Mouse (Mus musculus): ENCODE measurements around the gene Smim27.

The Smim27 gene

DNA sequence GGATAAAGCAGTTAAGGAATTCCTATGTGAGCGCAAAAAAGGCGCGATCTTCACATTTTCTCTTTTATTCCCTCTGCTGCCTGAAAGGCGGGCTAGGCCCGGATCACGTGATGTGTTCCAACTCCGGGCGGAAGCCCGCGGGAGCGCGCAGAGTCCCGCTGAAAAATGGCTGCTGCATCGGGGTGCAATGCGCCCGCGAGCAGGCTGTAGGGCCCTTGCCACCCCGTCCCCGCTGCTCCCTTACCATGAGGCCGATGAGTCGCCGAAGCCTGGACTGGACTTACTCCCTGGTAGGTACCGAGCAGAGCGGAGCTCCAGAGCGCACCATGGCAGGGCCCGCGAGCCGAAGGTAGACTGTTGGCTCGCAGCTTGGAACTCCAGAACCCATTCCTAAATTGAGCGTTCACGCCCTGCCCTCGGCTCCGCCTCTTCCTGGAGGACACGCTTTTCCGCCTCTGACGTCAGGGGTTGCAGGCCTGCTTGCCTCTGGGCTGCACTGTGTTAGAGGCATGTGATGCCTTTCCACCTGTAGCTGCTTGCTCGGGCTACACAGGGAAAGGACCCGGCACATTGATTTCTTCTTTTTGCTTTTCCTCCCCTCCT lies at the start of gene Smim27, which contains the start of gene Topors:
Smim27 (plus strand) TSS at position 150 of the 603 bp plus-strand sequence.
Topors (minus strand) TSS at position 421 of the 603 bp plus-strand sequence.
- in situ Hi-C loops (cut with MboI; ENCODE audit: low sequenced_read_pairs) = loop anchor here (10.0 kb wide), 1 partner anchor 125 kb away; the partner anchor contains the start of gene Aco1

DNA sequence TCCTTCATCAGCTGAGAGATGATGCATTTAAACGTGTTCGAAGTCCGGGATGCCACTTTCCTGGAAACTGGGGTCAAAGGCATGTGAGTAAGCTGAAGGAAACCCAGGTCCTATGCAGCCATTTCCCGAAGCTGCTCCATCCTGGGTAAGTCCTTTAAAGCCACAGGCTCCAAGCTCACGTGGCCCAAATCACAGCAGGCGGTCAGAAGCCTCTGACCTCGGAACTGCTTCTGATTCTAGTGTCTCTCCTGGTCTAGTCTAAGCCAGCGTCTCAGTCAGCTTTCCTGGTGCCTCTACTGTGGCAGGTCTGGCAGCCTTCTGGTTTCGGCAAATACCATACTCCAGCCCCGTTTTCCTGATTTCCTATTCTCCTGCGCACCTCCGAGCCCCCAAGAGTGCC lies 48.9 kb upstream of the Smim27 start:
- in situ Hi-C loops (cut with MboI; ENCODE audit: low sequenced_read_pairs) = no loop called here

DNA sequence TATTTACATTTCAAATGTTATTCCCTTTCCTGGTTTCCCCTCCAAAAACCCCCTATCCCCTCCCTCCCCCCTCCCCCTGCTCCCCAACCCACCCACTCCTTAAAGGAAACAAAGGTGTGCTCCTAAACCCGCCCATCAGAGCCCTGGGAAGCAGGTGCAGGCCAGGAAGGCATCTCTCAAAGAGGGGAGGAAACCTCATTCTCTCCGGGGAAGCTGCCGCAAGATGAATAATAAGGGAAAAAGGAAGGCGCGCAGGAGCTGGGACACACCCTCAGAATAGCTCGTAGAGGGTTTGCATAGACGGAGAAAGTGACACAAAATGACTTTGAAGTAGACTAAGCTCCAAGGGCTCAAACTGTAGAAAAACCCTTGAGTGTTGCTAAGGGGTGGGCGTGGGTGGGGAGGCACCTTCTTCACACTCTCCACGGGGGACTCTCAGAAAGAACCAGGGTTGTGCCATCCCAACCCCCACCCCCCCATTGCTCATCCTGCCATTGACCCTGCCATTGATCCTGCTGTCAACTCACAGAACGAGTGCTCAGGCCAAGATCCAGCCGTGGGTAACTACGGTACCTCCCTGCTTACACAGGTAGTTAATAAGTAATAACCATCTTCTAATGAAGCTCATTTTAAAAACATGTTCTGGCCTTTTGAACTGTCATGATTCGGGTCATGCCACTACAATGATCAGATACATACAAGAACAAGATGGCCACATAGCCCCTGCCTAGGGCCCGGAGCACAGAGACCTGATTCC lies 48.2 kb upstream of the Smim27 start:
- in situ Hi-C loops (cut with MboI; ENCODE audit: low sequenced_read_pairs) = no loop called here

DNA sequence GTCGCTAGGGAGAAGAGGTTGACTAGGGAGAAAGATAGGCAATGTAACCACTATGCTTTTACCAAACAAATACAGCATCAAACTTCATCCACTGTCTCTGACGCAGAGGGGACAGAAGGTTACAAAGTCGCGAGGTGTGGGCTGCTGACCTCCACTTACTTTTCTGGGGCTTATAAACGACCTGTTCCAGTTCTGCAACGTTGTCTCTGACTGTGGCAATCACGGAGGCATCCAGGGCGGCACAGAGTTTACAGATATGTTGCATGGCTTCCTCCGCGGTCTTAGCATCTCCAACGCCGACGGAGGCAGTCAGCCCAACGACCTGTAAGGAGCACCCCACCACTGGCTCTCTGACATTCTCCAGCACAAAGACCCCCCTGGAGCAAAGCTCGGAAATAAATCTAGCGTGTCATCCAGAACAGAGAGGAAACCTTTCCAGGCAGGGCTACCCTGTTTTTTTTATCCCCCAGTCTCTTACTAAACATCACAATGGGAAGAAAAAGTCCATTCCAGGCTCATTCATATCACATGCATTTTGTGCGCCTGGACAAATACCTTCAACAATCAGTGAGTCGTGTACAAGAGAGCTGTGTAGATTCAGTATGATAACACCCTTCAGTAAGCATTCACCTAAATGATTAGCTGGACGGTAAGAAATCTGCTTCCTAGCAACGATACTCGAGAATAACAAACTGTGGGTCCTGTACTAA lies 47.3 kb upstream of the Smim27 start:
- in situ Hi-C loops (cut with MboI; ENCODE audit: low sequenced_read_pairs) = no loop called here

DNA sequence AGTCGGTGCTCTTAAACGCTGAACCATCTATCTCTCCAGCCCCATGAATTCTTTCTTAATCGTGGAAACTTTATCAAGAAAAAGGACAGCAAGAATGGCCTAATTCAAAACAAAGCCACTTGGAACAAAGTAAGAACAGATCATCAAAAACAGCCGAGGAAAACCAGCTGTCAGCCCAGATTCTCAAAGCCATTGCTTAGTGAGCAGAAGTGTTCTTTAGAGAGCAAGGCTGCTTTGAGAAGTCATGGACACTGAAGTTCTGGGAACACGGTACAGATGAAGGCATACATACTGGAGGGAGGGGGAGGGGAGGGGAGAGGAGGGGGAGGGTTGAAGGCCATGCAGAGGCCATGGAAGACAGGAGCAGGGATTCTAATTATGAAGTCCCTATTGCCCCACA lies 43.3 kb upstream of the Smim27 start:
- in situ Hi-C loops (cut with MboI; ENCODE audit: low sequenced_read_pairs) = no loop called here

DNA sequence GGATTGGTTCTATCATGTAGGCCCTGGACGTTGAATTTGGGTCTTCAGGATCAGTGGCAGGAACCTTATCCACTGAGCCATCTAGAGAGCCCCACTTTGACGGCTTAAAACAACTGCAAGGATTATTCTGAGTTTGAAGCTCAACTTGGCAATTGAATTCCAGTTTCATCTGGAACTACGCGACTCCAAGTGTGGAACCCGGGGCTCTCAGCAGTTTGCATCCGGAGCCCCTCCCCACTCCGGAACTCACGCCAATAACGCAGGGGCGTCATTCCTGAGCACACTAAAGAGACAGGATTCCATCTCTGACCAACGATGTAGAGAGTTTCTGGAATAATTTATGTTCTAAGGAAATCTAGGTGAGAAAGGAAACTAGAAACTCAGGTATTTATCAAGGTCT lies 42.2 kb upstream of the Smim27 start:
- in situ Hi-C loops (cut with MboI; ENCODE audit: low sequenced_read_pairs) = no loop called here

DNA sequence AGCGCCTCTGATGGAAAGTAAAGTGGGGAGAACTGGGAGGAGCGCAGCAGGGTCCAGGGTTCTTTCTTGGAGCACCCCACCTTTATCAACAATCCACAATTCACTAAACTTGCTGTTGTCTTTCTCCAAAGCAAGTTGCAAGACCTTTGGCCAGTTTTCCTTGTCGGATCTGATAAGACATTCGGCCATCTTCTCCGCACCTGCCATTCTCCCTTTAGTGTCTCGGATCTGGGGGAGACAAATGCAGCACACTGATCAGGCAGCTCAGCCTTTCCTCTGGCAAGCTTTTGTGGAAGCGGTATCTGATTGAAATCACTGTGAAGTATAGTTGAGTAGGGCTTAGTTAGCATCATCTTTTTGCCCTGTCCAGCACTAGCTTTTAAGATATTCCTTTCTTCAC lies 41.5 kb upstream of the Smim27 start:
- in situ Hi-C loops (cut with MboI; ENCODE audit: low sequenced_read_pairs) = no loop called here

DNA sequence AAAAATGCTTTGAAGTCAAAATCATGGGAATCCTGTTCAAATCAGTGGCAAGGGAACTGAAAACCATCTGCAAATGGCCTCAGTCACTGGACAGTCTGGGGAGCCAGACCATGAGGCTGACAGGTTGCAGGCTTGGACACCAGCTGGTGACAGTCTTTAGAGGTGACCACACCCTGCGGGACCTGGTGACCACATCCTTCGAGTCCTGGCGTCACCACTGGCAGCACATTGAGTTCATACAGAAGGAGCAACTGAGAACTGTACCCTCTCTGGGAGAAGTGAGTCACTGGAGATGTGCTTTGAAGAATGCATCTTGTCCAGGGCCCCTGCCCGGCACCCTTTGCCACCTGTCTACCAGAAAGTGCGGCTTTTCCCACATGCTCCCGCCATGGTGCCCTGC lies 39.7 kb upstream of the Smim27 start:
- in situ Hi-C loops (cut with MboI; ENCODE audit: low sequenced_read_pairs) = no loop called here

DNA sequence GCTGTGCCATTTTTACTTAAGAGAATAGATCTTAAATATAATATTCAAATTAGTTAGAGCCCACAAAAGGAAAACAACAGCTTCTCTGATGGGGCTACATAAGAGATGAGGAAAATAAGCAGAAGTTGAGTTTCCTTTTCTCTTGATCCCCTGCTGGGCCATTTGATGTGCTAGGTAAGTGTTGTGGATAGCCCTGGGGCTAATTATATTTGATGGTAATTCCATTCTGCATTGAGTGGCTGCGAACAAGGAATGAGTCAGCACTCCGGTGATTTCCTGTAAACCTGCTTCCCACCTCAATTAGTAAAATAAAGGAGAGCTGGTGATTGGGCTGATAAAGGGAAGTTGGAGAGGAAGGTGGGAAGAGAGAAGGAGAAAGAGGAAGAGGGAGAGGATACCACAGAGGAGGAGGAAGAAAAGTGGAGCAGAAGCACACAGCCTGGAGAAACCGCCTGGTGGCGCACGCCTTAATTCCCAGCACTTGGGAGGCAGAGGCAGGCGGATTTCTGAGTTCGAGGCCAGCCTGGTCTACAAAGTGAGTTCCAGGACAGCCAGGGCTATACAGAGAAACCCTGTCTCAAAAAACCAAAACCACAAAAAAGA lies 36.2 kb upstream of the Smim27 start:
- in situ Hi-C loops (cut with MboI; ENCODE audit: low sequenced_read_pairs) = no loop called here

DNA sequence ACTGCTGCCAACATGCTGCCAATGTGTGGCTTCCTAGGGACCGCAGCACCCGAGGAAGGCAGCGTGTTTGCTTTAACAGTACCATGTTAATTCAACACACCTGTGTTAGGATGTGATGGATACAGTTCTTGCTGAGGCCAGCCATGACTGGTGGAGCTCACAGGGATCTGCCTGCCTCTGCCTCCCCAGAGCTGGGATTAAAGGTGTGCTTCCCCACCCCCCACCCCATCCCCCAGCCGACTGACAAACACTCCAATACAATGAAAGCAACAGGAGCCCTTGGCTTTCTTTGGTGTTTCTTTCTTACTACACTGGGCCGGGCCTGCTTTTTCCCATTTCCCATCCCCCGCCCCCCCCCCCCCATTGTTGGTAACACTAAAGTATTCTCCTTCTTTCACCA lies 35.1 kb upstream of the Smim27 start:
- in situ Hi-C loops (cut with MboI; ENCODE audit: low sequenced_read_pairs) = no loop called here

DNA sequence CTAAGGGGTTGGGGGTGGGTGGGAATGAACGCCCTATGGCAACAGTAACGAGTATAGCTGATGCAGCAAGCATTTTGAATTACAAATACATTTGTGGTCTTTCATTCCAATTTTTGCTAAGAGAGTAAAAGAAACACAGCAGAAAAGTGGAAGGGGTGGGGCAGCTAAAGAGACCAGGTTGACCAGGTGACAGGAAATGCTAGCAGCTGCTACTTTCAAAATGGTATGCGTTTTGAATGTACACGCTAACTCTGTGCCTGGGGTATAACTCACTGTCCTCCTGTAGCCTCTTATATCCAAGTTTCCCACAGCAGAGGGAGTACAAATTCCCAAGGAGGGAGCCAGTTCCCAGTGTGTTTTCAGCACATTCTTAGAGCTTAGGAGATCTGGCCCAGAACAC lies 32.5 kb upstream of the Smim27 start:
- in situ Hi-C loops (cut with MboI; ENCODE audit: low sequenced_read_pairs) = no loop called here

DNA sequence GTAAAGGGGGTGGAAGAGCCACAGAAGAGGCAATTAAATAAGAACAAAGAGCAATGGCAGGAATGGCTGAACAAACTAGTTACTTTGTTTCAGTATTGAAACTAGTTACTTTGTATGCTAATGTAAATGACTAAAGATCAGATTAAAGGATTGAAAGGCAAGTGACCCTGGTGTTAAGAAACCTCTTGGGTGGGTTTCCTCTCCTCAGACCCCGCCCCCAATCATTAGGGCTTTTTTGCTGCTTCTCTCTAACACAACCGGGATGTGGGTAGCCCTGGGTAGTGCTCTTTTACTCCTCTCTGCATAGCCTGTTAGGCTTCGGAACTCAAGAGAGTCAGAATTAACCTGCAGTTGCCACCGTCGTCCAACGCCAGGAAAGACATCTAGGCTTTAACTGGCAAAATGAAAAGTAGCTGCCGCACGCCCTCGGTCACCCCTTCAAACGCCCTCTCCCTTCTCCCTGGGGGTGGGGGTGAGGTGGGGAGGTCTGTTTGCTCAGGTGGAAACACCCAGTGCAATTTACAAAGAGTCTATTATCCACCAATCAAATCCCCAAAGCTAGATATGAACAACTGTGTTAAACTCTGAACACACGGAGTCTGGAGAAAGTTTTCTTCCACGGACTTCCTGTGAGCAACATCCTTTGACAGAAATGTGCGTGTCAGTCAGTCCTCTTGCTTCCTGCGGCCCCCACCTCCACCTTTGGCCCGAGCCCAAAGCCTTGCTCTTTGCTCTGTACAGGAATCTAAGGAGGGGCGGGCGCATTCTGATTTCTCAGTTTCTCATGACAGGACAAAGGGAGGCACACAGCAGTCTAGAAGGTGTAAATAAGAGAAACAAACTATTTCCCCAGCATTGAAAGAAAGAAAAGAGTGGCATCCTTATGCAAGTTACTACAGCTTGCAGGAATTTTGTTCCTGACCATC lies 30.6 kb upstream of the Smim27 start:
- in situ Hi-C loops (cut with MboI; ENCODE audit: low sequenced_read_pairs) = no loop called here

DNA sequence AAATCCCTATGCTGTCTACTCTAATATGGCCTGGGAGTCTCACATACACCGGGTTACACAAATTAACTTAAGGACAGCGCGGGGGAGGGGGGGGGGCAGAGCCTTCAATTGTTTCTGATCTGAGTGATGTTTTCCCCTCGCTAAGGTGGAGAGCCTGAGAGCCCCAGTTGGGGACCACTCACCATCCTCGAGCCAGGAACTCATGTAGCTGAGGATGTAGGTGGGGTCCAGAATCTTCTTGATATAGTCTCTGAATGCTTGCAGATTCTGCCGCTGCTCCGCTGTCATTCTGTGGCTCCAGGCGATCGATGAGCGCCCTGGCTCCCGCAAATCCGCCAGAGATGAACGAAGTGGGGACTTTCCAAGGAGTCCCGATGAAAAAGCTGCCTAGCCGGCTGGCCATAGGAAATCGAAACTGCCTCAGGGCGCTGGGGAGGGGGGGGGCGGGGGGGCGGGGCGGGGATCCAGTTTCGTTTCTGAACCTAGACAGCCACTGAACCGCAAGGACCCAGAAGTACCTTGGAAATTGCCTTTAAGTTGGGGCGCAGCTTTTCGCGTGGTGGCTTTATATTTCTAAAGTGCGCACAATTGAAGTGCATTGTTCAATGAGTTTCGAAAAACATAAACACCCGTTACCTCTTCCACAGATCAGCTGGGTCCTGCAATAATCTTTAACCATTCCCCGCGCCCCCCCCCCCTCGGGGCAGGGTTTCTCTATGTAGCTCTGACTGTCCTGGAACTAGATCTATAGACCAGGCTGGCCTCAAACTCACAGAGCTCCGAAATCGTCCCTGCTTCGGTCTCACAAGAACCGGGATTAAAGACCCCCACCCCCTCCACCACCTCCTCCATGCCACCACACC lies 29.7 kb upstream of the Smim27 start, which contains the start of gene Ddx58:
Ddx58 (minus strand) TSS at position 420 of the 863 bp plus-strand sequence.
- in situ Hi-C loops (cut with MboI; ENCODE audit: low sequenced_read_pairs) = no loop called here

DNA sequence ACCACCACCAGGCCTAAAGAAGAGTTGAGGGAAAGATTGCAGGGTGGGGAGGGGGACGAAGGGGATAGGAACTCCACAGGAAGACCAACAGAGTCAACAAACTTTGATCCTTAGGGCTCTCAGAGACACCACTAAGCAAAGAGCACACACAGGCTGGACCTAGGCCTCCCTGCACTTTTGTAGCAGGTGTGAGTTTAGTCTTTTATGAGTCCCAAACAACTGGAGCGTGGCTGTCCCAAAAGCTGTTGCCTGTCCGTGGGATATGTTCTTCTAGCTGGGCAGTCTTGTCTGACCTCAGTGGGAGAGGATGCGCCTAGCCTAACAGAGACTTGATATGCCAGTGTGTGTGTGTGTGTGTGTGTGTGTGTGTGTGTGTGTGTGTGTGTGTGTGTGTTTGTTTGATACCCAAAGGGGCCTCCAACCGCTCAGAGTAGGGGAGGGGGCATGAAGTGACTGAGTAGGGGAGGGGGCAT lies 29.1 kb upstream of the Smim27 start:
- in situ Hi-C loops (cut with MboI; ENCODE audit: low sequenced_read_pairs) = no loop called here

DNA sequence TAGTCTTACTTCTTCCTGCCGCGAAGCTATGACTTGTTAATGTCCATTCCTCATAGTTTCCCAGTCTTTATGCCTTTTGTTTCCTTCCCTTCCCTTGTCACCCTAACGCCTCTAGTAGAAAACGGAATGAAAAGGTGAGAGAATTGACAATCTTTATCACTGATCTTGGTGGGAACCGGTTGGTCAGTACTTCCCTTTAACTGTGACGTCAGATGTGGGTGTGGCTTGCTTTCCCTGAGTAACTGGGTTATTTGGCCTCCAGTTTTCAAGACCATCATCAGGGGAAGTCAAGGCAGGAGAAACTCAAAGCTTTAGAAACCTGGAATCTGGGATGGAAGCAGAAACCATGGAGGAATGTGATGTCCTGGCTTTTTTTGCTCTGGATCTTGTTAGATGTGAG lies 27.5 kb upstream of the Smim27 start:
- in situ Hi-C loops (cut with MboI; ENCODE audit: low sequenced_read_pairs) = no loop called here

DNA sequence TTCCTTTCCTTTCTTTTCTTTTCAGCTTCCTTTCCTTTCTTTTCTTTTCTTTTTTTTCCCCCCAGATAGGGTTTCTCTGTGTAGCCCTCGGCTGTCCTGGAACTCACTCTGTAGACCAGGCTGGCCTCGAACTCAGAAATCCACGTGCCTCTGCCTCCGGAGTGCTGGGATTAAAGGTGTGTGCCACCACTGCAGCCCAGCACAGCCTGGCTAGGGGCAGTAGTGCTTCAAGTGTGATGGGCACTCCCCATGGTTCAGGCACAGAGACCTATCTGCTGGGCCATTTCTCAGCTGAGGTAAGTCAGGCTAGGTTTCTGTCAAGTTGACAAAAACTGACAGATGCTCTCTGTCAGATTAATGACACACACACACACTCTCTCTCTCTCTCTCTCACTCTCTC lies 26.4 kb upstream of the Smim27 start:
- in situ Hi-C loops (cut with MboI; ENCODE audit: low sequenced_read_pairs) = no loop called here

DNA sequence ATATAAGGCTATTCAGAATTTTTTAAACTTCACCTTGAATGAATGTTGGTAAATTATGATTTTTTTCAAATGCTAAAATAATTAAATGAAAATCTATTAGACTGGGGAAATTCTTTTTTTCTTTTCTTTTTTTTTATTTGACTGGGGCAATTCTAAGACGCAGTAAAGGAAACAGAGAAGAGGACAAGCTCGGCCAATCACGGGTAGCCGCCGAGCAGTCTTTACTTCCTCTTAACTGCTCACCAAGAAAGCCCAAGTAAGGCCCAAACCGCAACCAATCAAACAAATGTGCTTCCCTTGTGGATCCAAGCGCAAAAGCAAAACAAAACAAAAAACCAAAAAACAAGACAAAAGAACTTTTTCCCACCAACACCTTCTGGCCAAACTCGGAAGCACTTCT lies 25.3 kb upstream of the Smim27 start:
- in situ Hi-C loops (cut with MboI; ENCODE audit: low sequenced_read_pairs) = no loop called here

DNA sequence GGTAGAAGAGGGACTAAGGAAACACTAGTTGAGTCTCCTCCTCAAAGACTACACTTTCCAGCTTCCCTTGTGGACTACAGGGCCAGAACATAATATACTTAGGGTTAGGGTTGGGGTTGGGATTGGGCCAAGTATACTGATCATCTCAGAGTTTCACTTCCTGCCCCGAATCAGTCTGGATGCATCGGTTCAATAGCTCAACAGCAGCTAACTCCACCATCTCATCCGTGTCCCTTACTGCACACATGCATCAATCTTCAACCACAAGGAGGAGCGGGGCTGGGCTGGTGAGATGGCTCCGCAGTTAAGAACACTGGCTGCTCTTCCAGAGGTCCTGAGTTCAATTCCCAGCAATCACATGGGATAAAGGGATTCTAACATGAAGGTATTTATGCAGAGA lies 18.4 kb upstream of the Smim27 start:
- in situ Hi-C loops (cut with MboI; ENCODE audit: low sequenced_read_pairs) = no loop called here

DNA sequence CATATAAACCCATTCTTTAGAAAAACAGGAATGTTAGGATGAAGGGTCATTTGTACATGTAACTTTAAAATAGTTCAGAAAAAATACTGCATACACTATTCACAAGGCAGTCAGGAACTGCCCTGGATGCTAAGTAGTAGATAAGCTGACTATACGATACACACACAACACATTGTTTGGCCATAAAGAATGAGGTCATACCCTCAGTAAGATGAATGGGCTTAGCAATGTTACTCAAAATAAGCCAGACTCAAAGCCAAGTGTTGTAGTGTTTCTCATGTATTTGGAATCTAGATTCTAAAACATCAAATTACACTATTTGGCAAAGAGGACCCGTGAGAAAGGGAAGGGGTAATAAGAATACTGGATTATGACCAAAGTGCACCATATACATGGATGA lies 15.6 kb upstream of the Smim27 start:
- in situ Hi-C loops (cut with MboI; ENCODE audit: low sequenced_read_pairs) = no loop called here

Data from CH12F3 (cell line).